Mouse (Mus musculus): Measurements from ENCODE around the gene Tmcc3. TPM values are rescaled to one million over a fixed set of nuclear protein-coding genes. Genes with fewer than 3 reads are reported as not detected.

Gene Tmcc3
- total and polyA plus RNA-seq, 3 experiments, result 11.3 to 30.1 (median 23.1) TPM

GRCm38 (mm10) chr10:94445192-94445591 is 133.4 kb downstream of the Tmcc3 start:
- Histone ChIP-seq H3K4me2 (ENCODE audit: insufficient read depth, low read depth, poor library complexity, severe bottlenecking) (no peak overlapping the region), H3K27ac (ENCODE audit: insufficient read depth, low read depth) (no peak overlapping the region), H3K27me3 (replicated peaks) (no peaks in the 10 kb centered on the region), H3K9ac (ENCODE audit: insufficient read depth, low read depth) (no peak overlapping the region), H3K4me1 (ENCODE audit: control insufficient read depth in 1 of 2, insufficient read depth in 2 of 2) (peaks cover 0 to 11% of the 10 kb centered on the region in 2 experiments; a peak in 3 of 4 replicates), H3K36me3 (replicated peaks in 1 of 2; ENCODE audit: control insufficient read depth in 1 of 2, insufficient read depth in 1 of 2, low read length in 1 of 2) (peaks cover 42 to 75% of the 10 kb centered on the region in 2 experiments), H3K79me2 (replicated peaks; ENCODE audit: control insufficient read depth, extremely low read depth, insufficient read depth, poor library complexity, severe bottlenecking) (peaks cover 5% of the 10 kb centered on the region), H3K9me3 (replicated peaks; ENCODE audit: low read length) (no peaks in the 10 kb centered on the region), H3K4me3 (replicated peaks in 1 of 3; ENCODE audit: low read depth in 2 of 3, low read length in 2 of 3, poor library complexity in 1 of 3) (no peak overlapping the region)
- dilution Hi-C loops (cut with MboI; ENCODE audit: extremely low pct_ligation_motif_present, extremely low pct_unique_long_range_greater_than_20kb, low sequenced_read_pairs), result no loop called here
- no peak for DNase-seq (ENCODE audit: extremely low read depth)
- in situ Hi-C loops (cut with MboI; ENCODE audit: low pct_ligation_motif_present, low pct_unique_long_range_greater_than_20kb, low sequenced_read_pairs), result no loop called here
- TF ChIP-seq MAFK (IDR thresholded peaks at IDR 0.05; ENCODE audit: insufficient replicate concordance, low read length), result no peak
- TF ChIP-seq ELF1 (IDR thresholded peaks at IDR 0.05; ENCODE audit: low read depth, low read length), result no peak
- no peak for TF ChIP-seq ZKSCAN1 (IDR thresholded peaks at IDR 0.05; ENCODE audit: borderline replicate concordance, low read depth, low read length)
- TF ChIP-seq E2F4 (IDR thresholded peaks at IDR 0.05; ENCODE audit: insufficient replicate concordance, low read depth, low read length), result no peak
- no peak for TF ChIP-seq SMC3 (IDR thresholded peaks at IDR 0.05; ENCODE audit: low read depth, low read length)
- TF ChIP-seq ZNF384 (IDR thresholded peaks at IDR 0.05; ENCODE audit: low read depth, low read length), result no peak
- no peak for TF ChIP-seq UBTF (IDR thresholded peaks at IDR 0.05; ENCODE audit: low read depth, low read length)
- TF ChIP-seq NELFE (IDR thresholded peaks at IDR 0.05; ENCODE audit: low read depth, low read length), result no peak
- TF ChIP-seq GABPA (IDR thresholded peaks at IDR 0.05; ENCODE audit: insufficient replicate concordance, low read depth, low read length), result no peak
- TF ChIP-seq ZMIZ1 (IDR thresholded peaks at IDR 0.05; ENCODE audit: low read depth, low read length), result no peak

- Histone ChIP-seq H3K4me2 (ENCODE audit: insufficient read depth, low read depth, poor library complexity, severe bottlenecking) (no peak overlapping the region), H3K4me1 (ENCODE audit: control insufficient read depth in 1 of 2, insufficient read depth in 2 of 2) (peaks cover 0 to 4% of the 10 kb centered on the region in 2 experiments; a peak in 1 of 4 replicates), H3K79me2 (replicated peaks; ENCODE audit: control insufficient read depth, extremely low read depth, insufficient read depth, poor library complexity, severe bottlenecking) (peaks cover 3% of the 10 kb centered on the region), H3K4me3 (replicated peaks in 1 of 3; ENCODE audit: low read depth in 2 of 3, low read length in 2 of 3, poor library complexity in 1 of 3) (no peak overlapping the region), H3K27me3 (replicated peaks) (no peaks in the 10 kb centered on the region), H3K27ac (ENCODE audit: insufficient read depth, low read depth) (no peak overlapping the region), H3K9ac (ENCODE audit: insufficient read depth, low read depth) (no peak overlapping the region), H3K9me3 (replicated peaks; ENCODE audit: low read length) (no peaks in the 10 kb centered on the region), H3K36me3 (replicated peaks in 1 of 2; ENCODE audit: control insufficient read depth in 1 of 2, insufficient read depth in 1 of 2, low read length in 1 of 2) (peaks cover 36 to 71% of the 10 kb centered on the region in 2 experiments)
- in situ Hi-C loops (cut with MboI; ENCODE audit: low pct_ligation_motif_present, low pct_unique_long_range_greater_than_20kb, low sequenced_read_pairs), result no loop called here
- DNase-seq (ENCODE audit: extremely low read depth), result no peak
- TF ChIP-seq ZNF384 (IDR thresholded peaks at IDR 0.05; ENCODE audit: low read depth, low read length) (no peak), POLR2AphosphoS2 (IDR thresholded peaks at IDR 0.05; ENCODE audit: low read depth, low read length) (no peak), POLR2A (IDR thresholded peaks at IDR 0.05; ENCODE audit: low read depth, low read length) (no peak), SMC3 (IDR thresholded peaks at IDR 0.05; ENCODE audit: low read depth, low read length) (no peak), USF2 (conservative IDR thresholded peaks at IDR 0.05; ENCODE audit: low read depth, low read length) (no peak), MAZ (IDR thresholded peaks at IDR 0.05; ENCODE audit: low read depth, low read length) (no peak), TBP (conservative IDR thresholded peaks at IDR 0.05; ENCODE audit: low read depth, low read length) (no peak), JUND (conservative IDR thresholded peaks at IDR 0.05; ENCODE audit: low read depth, low read length) (no peak)
- dilution Hi-C loops (cut with MboI; ENCODE audit: extremely low pct_ligation_motif_present, extremely low pct_unique_long_range_greater_than_20kb, low sequenced_read_pairs), result no loop called here
Observed at GRCm38 (mm10) chr10:94446379-94447008, 134.7 kb downstream of the Tmcc3 start.
